Mouse (Mus musculus): ENCODE measurements around the gene Kcnn3. TPM values are rescaled to one million over a fixed set of nuclear protein-coding genes. Genes with fewer than 3 reads are reported as not detected.

Gene Kcnn3
- total RNA-seq, 4 experiments from 2014 or later: 2.1 to 3.4 (median 2.4) TPM

GRCm38 (mm10) chr3:89613526-89614523, 93.9 kb downstream of the Kcnn3 start:
- no peak for DNase-seq (ENCODE audit: low spot score)

- no peak for DNase-seq (ENCODE audit: low spot score)
These were observed 96.9 kb downstream of the Kcnn3 start for GRCm38 (mm10) chr3:89616861-89617260.

- DNase-seq (ENCODE audit: low spot score): no peak
These were observed 97.4 kb downstream of the Kcnn3 start for GRCm38 (mm10) chr3:89617360-89617759.

GRCm38 (mm10) chr3:89622825-89623224, 102.9 kb downstream of the Kcnn3 start:
- no peak for DNase-seq (ENCODE audit: low spot score)

GRCm38 (mm10) chr3:89623531-89623930, 103.6 kb downstream of the Kcnn3 start:
- no peak for DNase-seq (ENCODE audit: low spot score)

- no peak for DNase-seq (ENCODE audit: low spot score)
These were observed 104.0 kb downstream of the Kcnn3 start for GRCm38 (mm10) chr3:89624001-89624400.

- DNase-seq (ENCODE audit: low spot score): no peak
These were observed 105.0 kb downstream of the Kcnn3 start for GRCm38 (mm10) chr3:89624814-89625445.

GRCm38 (mm10) chr3:89626556-89626955, 106.6 kb downstream of the Kcnn3 start:
- no peak for DNase-seq (ENCODE audit: low spot score)

GRCm38 (mm10) chr3:89629811-89630210, 109.8 kb downstream of the Kcnn3 start:
- DNase-seq (ENCODE audit: low spot score): no peak

GRCm38 (mm10) chr3:89631750-89632149, 111.8 kb downstream of the Kcnn3 start:
- peak; percentile 35 for DNase-seq (ENCODE audit: low spot score)

- DNase-seq (ENCODE audit: low spot score): no peak
These were observed 113.6 kb downstream of the Kcnn3 start for GRCm38 (mm10) chr3:89633531-89633930.

GRCm38 (mm10) chr3:89633941-89634340, 114.0 kb downstream of the Kcnn3 start:
- DNase-seq (ENCODE audit: low spot score): peak; percentile 59

- DNase-seq (ENCODE audit: low spot score): no peak
These were observed 120.8 kb downstream of the Kcnn3 start for GRCm38 (mm10) chr3:89640804-89641203.

GRCm38 (mm10) chr3:89643391-89643790, 123.4 kb downstream of the Kcnn3 start:
- DNase-seq (ENCODE audit: low spot score): no peak

- DNase-seq (ENCODE audit: low spot score): no peak
These were observed 126.9 kb downstream of the Kcnn3 start for GRCm38 (mm10) chr3:89646813-89647255.

- no peak for DNase-seq (ENCODE audit: low spot score)
These were observed 127.4 kb downstream of the Kcnn3 start for GRCm38 (mm10) chr3:89647268-89647874.

GRCm38 (mm10) chr3:89649890-89650289, 129.9 kb downstream of the Kcnn3 start:
- no peak for DNase-seq (ENCODE audit: low spot score)

- DNase-seq (ENCODE audit: low spot score): no peak
These were observed 133.4 kb downstream of the Kcnn3 start for GRCm38 (mm10) chr3:89653231-89653954.

GRCm38 (mm10) chr3:89657092-89657491, 137.1 kb downstream of the Kcnn3 start:
- no peak for DNase-seq (ENCODE audit: low spot score)

GRCm38 (mm10) chr3:89658457-89658856, 138.5 kb downstream of the Kcnn3 start:
- DNase-seq (ENCODE audit: low spot score): no peak

GRCm38 (mm10) chr3:89659938-89660620, 140.1 kb downstream of the Kcnn3 start:
- DNase-seq (ENCODE audit: low spot score): no peak

All from heart, adult 8-10 months (tissue).